Mouse (Mus musculus) heart, postnatal 0 days (tissue): ENCODE measurements around the gene Dhx58. TPM values are rescaled to one million over a fixed set of nuclear protein-coding genes. Genes with fewer than 3 reads are reported as not detected.

Experiments
- ATAC-seq: fragments of 200-750 bp; cut with Nextera tagmentation; 2 replicates; pipeline ENCODE4 v1.8.0; 2017; ENCODE audit warnings: low read depth, moderate number of reproducible peaks, moderate library complexity; ENCODE audit not compliant: insufficient read depth
- DNase-seq: peaks from one replicate; pipeline ENCODE4 v3.0.0-alpha.2; 2016; ENCODE audit warnings: low spot score
- H3K27ac ChIP-seq: fragments of 300-500 bp; sonication (generic); 2 replicates; pipeline ENCODE4 v1.5.1; 2014; ENCODE audit warnings: low read depth, mild to moderate bottlenecking
- H3K27me3 ChIP-seq: fragments of 300-500 bp; sonication (generic); 2 replicates; pipeline ENCODE4 v1.6.1; 2014; ENCODE audit warnings: low read length, mixed read lengths; ENCODE audit not compliant: control insufficient read depth, insufficient read depth
- H3K36me3 ChIP-seq: fragments of 300-500 bp; sonication (generic); replicated peaks from 2 replicates; pipeline ENCODE4 v1.6.1; 2014; ENCODE audit warnings: low read length, mixed read lengths; ENCODE audit not compliant: control insufficient read depth, insufficient read depth
- H3K4me1 ChIP-seq: fragments of 300-500 bp; sonication (generic); 2 replicates; pipeline ENCODE4 v1.6.1; 2014; ENCODE audit warnings: antibody characterized with exemption; ENCODE audit not compliant: control insufficient read depth, insufficient read depth
- H3K4me2 ChIP-seq: fragments of 300-500 bp; sonication (generic); 2 replicates; pipeline ENCODE4 v1.6.1; 2014; ENCODE audit warnings: low read depth, mild to moderate bottlenecking, low read length, moderate library complexity
- H3K4me3 ChIP-seq: fragments of 300-500 bp; sonication (generic); 2 replicates; pipeline ENCODE4 v1.5.1; 2014; ENCODE audit warnings: low read depth, low read length
- H3K9ac ChIP-seq: fragments of 300-500 bp; sonication (generic); replicated peaks from 2 replicates; pipeline ENCODE4 v1.6.1; 2014; ENCODE audit warnings: low read depth, low read length, mixed read lengths
- H3K9me3 ChIP-seq: fragments of 300-500 bp; sonication (generic); replicated peaks from 2 replicates; pipeline ENCODE4 v1.6.1; 2016; ENCODE audit warnings: low read length; ENCODE audit not compliant: control insufficient read depth
- CTCF ChIP-seq: IDR thresholded peaks from 2 replicates; pipeline ENCODE4 v1.5.1; 2016; ENCODE audit warnings: antibody characterized with exemption, control low read depth, low read depth
- EP300 ChIP-seq: IDR thresholded peaks from 2 replicates; pipeline ENCODE4 v1.6.1; 2016; ENCODE audit warnings: antibody characterized with exemption, low read depth
- WGBS: fragments of 180-500 bp; shearing (Covaris S2); extraction: QIAGEN DNeasy Blood & Tissue Kit; methylation state at CpG from one replicate; pipeline ENCODE4 v1.1.7; 2014; 5-methylcytosine and 5-hydroxymethylcytosine counted together
- polyA plus RNA-seq: library from polyadenylated mRNA; unstranded; fragments of >200 nt; fragmentation: Nextera tagmentation; extraction: Ambion mirVana; gene quantifications from 2 replicates; pipeline ENCODE4 v1.2.1, GENCODE M21; 2015
- total RNA-seq: library from RNA; depleted of rRNA; stranded (reverse); fragments of >200 nt; gene quantifications from 2 replicates; pipeline ENCODE4 v1.2.3, GENCODE M21; 2014; ENCODE audit warnings: low replicate concordance

Gene Dhx58
- total and polyA plus RNA-seq, 2 experiments from 2014 or later = 1.3 to 3.6 TPM

GRCm38 (mm10) chr11:100713735-100714533, 9.9 kb upstream of the Dhx58 start, which contains the start of gene Hspb9:
Gene Hspb9 (plus strand): TSS chr11:100713850.
- Histone ChIP-seq H3K9me3 (no peaks in the 10 kb centered on the region), H3K4me1 (peaks cover 17% of the 10 kb centered on the region), H3K4me2 (peak within 1 kb of the TSS; percentile 55), H3K27me3 (no peaks in the 10 kb centered on the region), H3K27ac (peak within 1 kb of the TSS; percentile 46), H3K4me3 (peak within 1 kb of the TSS; percentile 36), H3K36me3 (peaks cover 46% of the 10 kb centered on the region), H3K9ac (peak within 1 kb of the TSS; percentile 47)
- no peak; the same call in 1 of the 2 replicates for ATAC-seq
- TF ChIP-seq EP300 (no peak), CTCF (no peak)
- WGBS = 9% methylated on average over 38 of the region's 38 CpGs
- no peak for DNase-seq

GRCm38 (mm10) chr11:100713174-100713573, 9.1 kb upstream of the Dhx58 start:
- Histone ChIP-seq H3K4me1 (peaks cover 15% of the 10 kb centered on the region), H3K9me3 (no peaks in the 10 kb centered on the region), H3K27me3 (no peaks in the 10 kb centered on the region), H3K27ac (peak overlapping the region; percentile 46), H3K4me3 (no peak overlapping the region), H3K4me2 (peak overlapping the region; percentile 55), H3K36me3 (peaks cover 46% of the 10 kb centered on the region), H3K9ac (peak overlapping the region; percentile 47; the same call in 1 of the 2 replicates)
- no peak for DNase-seq
- TF ChIP-seq EP300 (no peak), CTCF (no peak)
- WGBS = 63% methylated on average over 4 of the region's 4 CpGs
- ATAC-seq = no peak

DNA sequence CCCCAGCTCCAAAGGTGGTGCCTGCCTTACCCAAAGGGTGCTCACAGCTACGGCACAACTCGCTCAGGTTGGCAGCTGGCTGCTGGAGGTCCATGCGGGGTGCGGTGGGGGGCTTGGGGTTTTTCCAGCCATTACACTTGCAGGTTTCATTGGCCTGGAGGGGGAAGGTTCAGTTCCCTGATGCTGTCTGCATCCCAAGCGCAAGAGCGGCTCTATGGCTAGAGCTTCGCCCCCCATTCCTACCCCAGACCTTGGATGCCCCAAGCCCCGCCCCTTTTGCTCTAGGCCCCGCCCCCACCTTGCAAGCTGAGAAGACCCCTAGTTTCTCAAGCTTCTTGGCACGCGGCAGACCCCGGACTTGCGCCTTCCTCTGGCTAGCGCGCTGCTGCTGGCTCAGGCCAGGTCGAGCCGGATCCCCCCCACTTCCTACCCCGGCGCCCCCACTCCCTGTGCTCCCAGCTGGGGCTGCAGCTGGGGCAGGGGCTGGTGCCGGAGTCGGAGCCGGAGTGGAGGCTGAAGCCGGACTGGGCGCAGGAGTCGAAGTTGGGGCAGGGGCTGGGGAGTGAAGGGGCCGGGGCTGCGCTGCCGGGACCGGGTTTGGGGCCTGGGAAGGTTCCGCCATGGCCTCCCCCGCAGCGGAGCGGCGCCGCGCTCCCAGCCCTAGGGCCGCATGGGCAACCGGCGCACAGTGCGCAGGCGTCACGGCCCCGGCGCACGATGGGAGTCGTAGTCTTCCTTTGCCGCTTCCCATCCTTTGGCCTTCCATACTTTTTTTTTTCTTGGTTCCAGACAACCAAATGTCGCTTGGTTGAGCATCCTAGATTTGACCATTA, 7.9 kb upstream of the Dhx58 start, which contains the start of gene Kat2a:
Gene Kat2a (minus strand): TSS at position 683 of the 833 bp plus-strand sequence.
- H3K4me3 ChIP-seq = peak within 1 kb of the TSS; percentile 76
- no peaks in the 10 kb centered on the region for H3K27me3 ChIP-seq
- ATAC-seq (peak; percentile 87), DNase-seq (peak; percentile 73)
- H3K36me3 ChIP-seq = peaks cover 44% of the 10 kb centered on the region
- H3K9ac ChIP-seq = peak within 1 kb of the TSS; percentile 73
- peak within 1 kb of the TSS; percentile 46; the same call in 1 of the 2 replicates for H3K27ac ChIP-seq
- TF ChIP-seq EP300 = no peak
- TF ChIP-seq CTCF = no peak
- peak within 1 kb of the TSS; percentile 91 for H3K4me2 ChIP-seq
- H3K9me3 ChIP-seq = no peaks in the 10 kb centered on the region
- H3K4me1 ChIP-seq = peaks cover 15% of the 10 kb centered on the region
- 3% methylated on average over 48 of the region's 48 CpGs for WGBS

GRCm38 (mm10) chr11:100710977-100711376, 6.9 kb upstream of the Dhx58 start:
- Histone ChIP-seq H3K4me2 (no peak overlapping the region), H3K27ac (no peak overlapping the region), H3K27me3 (no peaks in the 10 kb centered on the region), H3K36me3 (peaks cover 44% of the 10 kb centered on the region), H3K9ac (no peak overlapping the region), H3K4me3 (no peak overlapping the region), H3K4me1 (peaks cover 15% of the 10 kb centered on the region), H3K9me3 (no peaks in the 10 kb centered on the region)
- TF ChIP-seq CTCF (no peak), EP300 (no peak)
- 80% methylated on average over 4 of the region's 4 CpGs for WGBS
- DNase-seq = no peak
- ATAC-seq = no peak

- Histone ChIP-seq H3K36me3 (peaks cover 44% of the 10 kb centered on the region), H3K4me1 (peaks cover 15% of the 10 kb centered on the region), H3K9me3 (no peaks in the 10 kb centered on the region), H3K27ac (no peak overlapping the region), H3K9ac (no peak overlapping the region), H3K27me3 (no peaks in the 10 kb centered on the region), H3K4me3 (no peak overlapping the region), H3K4me2 (no peak overlapping the region)
- ATAC-seq = no peak
- 93% methylated on average over 15 of the region's 15 CpGs for WGBS
- TF ChIP-seq CTCF (no peak), EP300 (no peak)
- no peak for DNase-seq
Observed at GRCm38 (mm10) chr11:100710528-100710927, 6.5 kb upstream of the Dhx58 start.
